Mouse (Mus musculus) small intestine, adult 2 months (tissue): Measurements from ENCODE around the gene Camta1. TPM values are rescaled to one million over a fixed set of nuclear protein-coding genes. Genes with fewer than 3 reads are reported as not detected.

Experiments
- H3K27ac ChIP-seq: fragments of 200-500 bp; 2 replicates; pipeline ENCODE4 v1.5.1; 2012; ENCODE audit warnings: low read depth, low read length, control low read depth, inconsistent platforms; ENCODE audit not compliant: insufficient read depth
- H3K27me3 ChIP-seq: fragments of 200-500 bp; 2 replicates; pipeline ENCODE4 v1.6.1; 2012; ENCODE audit warnings: mild to moderate bottlenecking, moderate library complexity, low read length, inconsistent platforms; ENCODE audit not compliant: control insufficient read depth, insufficient read depth
- H3K36me3 ChIP-seq: fragments of 200-500 bp; 2 replicates; pipeline ENCODE4 v1.6.1; 2012; ENCODE audit warnings: mild to moderate bottlenecking, low read length, control low read depth, inconsistent platforms; ENCODE audit not compliant: control insufficient read depth, insufficient read depth
- H3K4me1 ChIP-seq: fragments of 200-500 bp; 2 replicates; pipeline ENCODE4 v1.6.1; 2012; ENCODE audit warnings: low read length, inconsistent platforms, mixed read lengths; ENCODE audit not compliant: control insufficient read depth, insufficient read depth, insufficient read length
- H3K4me3 ChIP-seq: fragments of 200-500 bp; 2 replicates; pipeline ENCODE4 v1.5.1; 2012; ENCODE audit warnings: low read depth, mild to moderate bottlenecking, control low read depth, inconsistent platforms, low read length, moderate library complexity
- CTCF ChIP-seq: fragments of 200-500 bp; IDR thresholded peaks from 2 replicates; pipeline ENCODE4 v1.5.1; 2012; ENCODE audit warnings: low read depth, mild to moderate bottlenecking, control low read depth, inconsistent platforms, low read length, moderate library complexity, mixed read lengths; ENCODE audit not compliant: insufficient replicate concordance, insufficient read length; ENCODE audit errors: extremely low read depth
- POLR2A ChIP-seq: fragments of 200-500 bp; IDR thresholded peaks from 2 replicates; pipeline ENCODE4 v1.6.1; 2012; ENCODE audit warnings: low read depth, mild to moderate bottlenecking, control low read depth, inconsistent platforms, low read length, moderate library complexity
- WGBS: fragments of 180-500 bp; shearing (Covaris S2); methylation state at CpG from one replicate; pipeline ENCODE4 v1.1.7; 2018; 5-methylcytosine and 5-hydroxymethylcytosine counted together
- polyA plus RNA-seq: library from polyadenylated mRNA; depleted of rRNA; stranded (reverse); fragments of >200 nt; gene quantifications from 2 replicates; pipeline ENCODE4 v1.2.3, GENCODE M21; 2012; rRNA removed

Camta1 gene
- polyA plus RNA-seq, 1 experiment = 2.2 TPM

GRCm38 (mm10) chr4:150872681-150873080 is 989.0 kb downstream of the Camta1 start:
- Histone ChIP-seq H3K4me1 (no peaks in the 10 kb centered on the region; the same call in 1 of the 2 replicates), H3K4me3 (no peak overlapping the region), H3K27ac (no peak overlapping the region), H3K27me3 (no peaks in the 10 kb centered on the region), H3K36me3 (peaks cover 7% of the 10 kb centered on the region; the same call in 1 of the 2 replicates)
- WGBS = 77% methylated on average over 8 of the region's 8 CpGs
- TF ChIP-seq POLR2A (no peak), CTCF (no peak)

GRCm38 (mm10) chr4:150872139-150872651 is 989.5 kb downstream of the Camta1 start:
- Histone ChIP-seq H3K4me1 (no peaks in the 10 kb centered on the region; the same call in 1 of the 2 replicates), H3K36me3 (peaks cover 12% of the 10 kb centered on the region; the same call in 1 of the 2 replicates), H3K27ac (no peak overlapping the region), H3K4me3 (no peak overlapping the region), H3K27me3 (no peaks in the 10 kb centered on the region)
- WGBS = 62% methylated on average over 9 of the region's 9 CpGs
- TF ChIP-seq POLR2A = no peak
- TF ChIP-seq CTCF = no peak

- no peak overlapping the region for H3K4me3 ChIP-seq
- TF ChIP-seq POLR2A (no peak), CTCF (no peak)
- H3K27ac ChIP-seq = peak overlapping the region; percentile 42; the same call in 1 of the 2 replicates
- no peaks in the 10 kb centered on the region; the same call in 1 of the 2 replicates for H3K4me1 ChIP-seq
- WGBS = 55% methylated on average over 10 of the region's 10 CpGs
- no peaks in the 10 kb centered on the region for H3K27me3 ChIP-seq
- peaks cover 18% of the 10 kb centered on the region for H3K36me3 ChIP-seq
Measured at GRCm38 (mm10) chr4:150871392-150872138, 990.1 kb downstream of the Camta1 start.

DNA sequence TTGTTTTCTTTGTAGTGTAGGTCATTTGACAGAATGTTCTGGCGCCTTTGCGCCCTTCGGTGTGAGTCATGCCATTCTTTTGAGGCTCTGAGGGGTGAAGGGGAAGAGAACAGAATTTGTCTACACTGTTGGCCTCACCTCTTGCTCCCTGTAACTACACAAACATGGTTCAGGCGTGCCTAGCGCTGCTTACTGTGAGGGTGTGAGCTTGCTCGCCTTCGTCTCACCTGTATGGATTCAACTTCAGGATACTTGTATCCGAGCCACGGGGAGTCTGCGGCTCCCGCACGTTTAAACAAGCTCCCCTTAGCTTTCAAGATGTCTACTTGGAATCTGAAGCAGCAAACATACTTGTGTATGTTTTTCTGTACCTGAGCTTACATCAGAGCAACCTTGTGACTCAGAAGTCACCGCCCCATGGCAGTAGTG is 990.7 kb downstream of the Camta1 start:
- no peak overlapping the region for H3K4me3 ChIP-seq
- TF ChIP-seq POLR2A = no peak
- H3K27me3 ChIP-seq = no peaks in the 10 kb centered on the region
- H3K4me1 ChIP-seq = no peaks in the 10 kb centered on the region; the same call in 1 of the 2 replicates
- no peak overlapping the region for H3K27ac ChIP-seq
- H3K36me3 ChIP-seq = peaks cover 24% of the 10 kb centered on the region
- 84% methylated on average over 13 of the region's 13 CpGs for WGBS

DNA sequence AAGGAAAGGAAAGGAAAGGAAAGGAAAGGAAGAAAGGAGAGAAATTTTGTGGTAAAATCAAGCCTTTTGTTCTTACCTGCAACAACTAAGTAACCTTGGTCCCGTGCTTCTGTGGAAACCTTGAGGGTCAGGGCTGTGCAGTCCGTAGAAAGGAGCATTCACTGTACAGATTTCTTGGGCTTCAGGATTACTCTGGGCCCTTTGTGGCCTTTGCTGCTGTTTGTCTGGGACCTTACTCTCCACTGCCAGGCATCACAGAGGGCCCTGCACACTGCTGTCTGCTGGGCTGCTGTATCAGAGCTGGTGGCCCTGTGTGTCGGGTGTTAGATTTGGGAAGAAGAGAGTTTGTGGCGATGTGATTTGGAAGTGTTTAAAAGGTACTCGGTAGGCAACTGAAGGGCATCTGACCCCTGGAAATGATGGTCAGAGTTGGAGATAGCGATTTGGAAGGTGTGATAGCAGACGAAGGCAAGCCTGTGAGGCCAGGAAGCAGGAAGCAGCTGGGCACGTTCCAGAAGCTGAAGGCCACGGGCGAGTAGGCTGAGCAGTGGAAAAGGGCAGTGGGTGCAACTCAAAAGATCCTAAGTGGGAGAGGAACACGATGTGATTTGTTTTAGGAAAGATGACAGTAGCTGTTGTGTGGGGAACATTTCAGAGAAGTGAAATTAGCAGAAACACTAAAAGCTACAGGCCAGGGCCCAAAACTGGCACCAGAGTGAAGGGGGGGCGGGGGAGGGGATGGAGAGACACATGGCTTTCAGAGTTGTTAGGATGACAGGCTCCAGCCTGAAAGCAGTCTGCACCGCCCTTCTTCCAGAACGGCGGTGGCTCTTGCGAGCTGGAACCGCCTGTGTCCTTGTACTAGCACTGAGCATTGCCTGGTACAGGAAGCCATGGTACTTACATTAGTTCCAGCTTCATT is 992.1 kb downstream of the Camta1 start:
- WGBS = 69% methylated on average over 17 of the region's 17 CpGs
- Histone ChIP-seq H3K27ac (no peak overlapping the region), H3K4me3 (no peak overlapping the region), H3K27me3 (no peaks in the 10 kb centered on the region), H3K36me3 (peaks cover 32% of the 10 kb centered on the region), H3K4me1 (no peaks in the 10 kb centered on the region)
- TF ChIP-seq CTCF (no peak), POLR2A (no peak)

DNA sequence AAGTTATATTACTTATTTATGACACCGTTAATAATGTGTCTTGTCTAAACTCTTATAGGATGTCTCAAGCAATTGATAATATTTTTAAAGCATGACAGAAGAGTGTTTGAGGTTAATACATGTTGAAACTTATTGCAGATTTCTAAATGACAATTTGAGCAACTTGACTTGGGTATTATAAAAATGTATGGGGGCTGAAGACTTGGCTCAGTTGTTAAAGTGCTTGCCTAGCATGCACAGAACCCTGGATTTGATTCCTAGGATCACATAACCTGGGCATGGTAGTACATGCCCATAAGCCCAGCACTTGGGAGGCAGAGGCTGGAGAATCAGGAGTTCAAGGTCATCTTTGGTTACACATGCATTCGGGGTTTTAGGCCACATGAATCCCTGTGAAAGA is 992.8 kb downstream of the Camta1 start:
- H3K27ac ChIP-seq = no peak overlapping the region
- WGBS = 75% methylated on average over 2 of the region's 2 CpGs
- no peaks in the 10 kb centered on the region for H3K4me1 ChIP-seq
- H3K36me3 ChIP-seq = peaks cover 32% of the 10 kb centered on the region
- H3K27me3 ChIP-seq = no peaks in the 10 kb centered on the region
- H3K4me3 ChIP-seq = no peak overlapping the region
- no peak for TF ChIP-seq CTCF

DNA sequence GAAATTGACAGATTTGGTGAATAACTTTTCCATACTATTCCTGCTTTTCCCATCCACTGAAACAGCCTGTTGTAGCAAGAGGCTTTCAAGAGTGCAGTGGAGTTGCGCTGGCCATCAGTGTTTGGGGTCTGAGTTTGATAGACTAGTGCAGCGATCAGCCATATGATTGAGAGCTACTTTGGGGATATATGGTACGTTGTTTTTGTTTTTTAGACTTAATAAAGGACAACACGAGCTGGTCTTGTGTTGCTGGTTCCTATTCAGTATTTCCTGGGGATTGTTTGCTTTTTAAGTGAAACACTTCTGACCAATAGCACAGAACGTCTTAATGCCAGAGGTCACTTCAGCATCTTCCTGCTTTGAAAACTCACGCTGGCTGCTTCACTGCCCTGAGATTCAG is 993.5 kb downstream of the Camta1 start:
- no peak overlapping the region for H3K4me3 ChIP-seq
- no peak overlapping the region for H3K27ac ChIP-seq
- TF ChIP-seq POLR2A (no peak), CTCF (no peak)
- H3K27me3 ChIP-seq = no peaks in the 10 kb centered on the region
- 86% methylated on average over 6 of the region's 6 CpGs for WGBS
- no peaks in the 10 kb centered on the region for H3K4me1 ChIP-seq
- H3K36me3 ChIP-seq = peaks cover 32% of the 10 kb centered on the region

Other genes starting within 250 kb of the Camta1 start
- 28.1 and 32.0 TPM in 2 replicates for gene Dnajc11, start 71.8 kb upstream of the Camta1 start, polyA plus RNA-seq
- gene Thap3, start 127.1 kb upstream of the Camta1 start, polyA plus RNA-seq = 13.0 and 24.2 TPM in 2 replicates
- gene Phf13, start 134.4 kb upstream of the Camta1 start, polyA plus RNA-seq = 4.0 and 7.5 TPM in 2 replicates
- gene Klhl21, start 146.9 kb upstream of the Camta1 start, polyA plus RNA-seq = 18.6 and 19.8 TPM in 2 replicates
- 12.5 and 13.6 TPM in 2 replicates for gene Zbtb48, start 165.8 kb upstream of the Camta1 start, polyA plus RNA-seq
- 0.05 TPM in 1 of 2 replicates, not detected in the other for gene Tas1r1, start 176.7 kb upstream of the Camta1 start, polyA plus RNA-seq
- 9.7 and 14.3 TPM in 2 replicates for gene Nol9, start 177.4 kb upstream of the Camta1 start, polyA plus RNA-seq
- 7.0 and 15.7 TPM in 2 replicates for gene Plekhg5, start 210.6 kb upstream of the Camta1 start, polyA plus RNA-seq